Mouse (Mus musculus) pancreas, adult 10 weeks (tissue): Measurements from ENCODE around the gene Rgl3. TPM values are rescaled to one million over a fixed set of nuclear protein-coding genes. Genes with fewer than 3 reads are reported as not detected.

Source experiments
- polyA plus RNA-seq: library from polyadenylated mRNA; stranded (reverse); fragments of 350-450 nt; fragmentation: Illumina TruSeq; extraction: RNeasy Lipid Tissue Mini Kit (QIAGEN cat#74804); gene quantifications from one replicate; pipeline ENCODE4 v1.2.3, GENCODE M21; 2015; ENCODE audit warnings: low read depth, low replicate concordance; ENCODE audit not compliant: insufficient read depth

The Rgl3 gene
- polyA plus RNA-seq, result 8.2 TPM

GRCm38 (mm10) chr9:21989230-21990110, at the start of gene Rgl3:
Gene Rgl3 (minus strand): TSS chr9:21989446.

GRCm38 (mm10) chr9:22002194-22003162, 13.2 kb upstream of the Rgl3 start, which contains the start of the genes Ccdc151 and Prkcsh:
Gene Ccdc151 (minus strand): TSS chr9:22002634.
Gene Prkcsh (plus strand): TSS chr9:22002806.

GRCm38 (mm10) chr9:21963417-21963816, 25.8 kb downstream of the Rgl3 start, which contains the start of gene Epor:
Gene Epor (minus strand): TSS chr9:21963506.

GRCm38 (mm10) chr9:21955570-21956281, 33.5 kb downstream of the Rgl3 start, which contains the start of gene Swsap1:
Gene Swsap1 (plus strand): TSS chr9:21955755.

GRCm38 (mm10) chr9:21936692-21937570, 52.3 kb downstream of the Rgl3 start, which contains the start of gene Plppr2:
Gene Plppr2 (plus strand): TSS chr9:21937033.

GRCm38 (mm10) chr9:21927208-21927753, 62.0 kb downstream of the Rgl3 start, which contains the start of the genes Ccdc159 and Tmem205:
Gene Ccdc159 (plus strand): TSS chr9:21927471.
Gene Tmem205 (minus strand): TSS chr9:21927556.

Other genes with a start within 250 kb of the Rgl3 start
- 1.3 TPM for gene Spc24, start 229.1 kb downstream of the Rgl3 start, polyA plus RNA-seq
- gene Kank2, start 190.7 kb downstream of the Rgl3 start, polyA plus RNA-seq, result 7.1 TPM
- gene Angptl8, start 153.9 kb downstream of the Rgl3 start, polyA plus RNA-seq, result 10.6 TPM
- 15.0 TPM for gene Dock6, start 136.8 kb downstream of the Rgl3 start, polyA plus RNA-seq
- gene Rab3d, start 71.3 kb downstream of the Rgl3 start, polyA plus RNA-seq, result 25.1 TPM
- gene Ccdc159, start 62.0 kb downstream of the Rgl3 start, polyA plus RNA-seq, result 3.1 TPM
- 27.1 TPM for gene Tmem205, start 61.9 kb downstream of the Rgl3 start, polyA plus RNA-seq
- gene Plppr2, start 52.4 kb downstream of the Rgl3 start, polyA plus RNA-seq, result 4.7 TPM
- gene Swsap1, start 33.7 kb downstream of the Rgl3 start, polyA plus RNA-seq, result 3.1 TPM
- gene Epor, start 25.9 kb downstream of the Rgl3 start, polyA plus RNA-seq, result not detected
- gene Ccdc151, start 13.2 kb upstream of the Rgl3 start, polyA plus RNA-seq, result not detected
- gene Prkcsh, start 13.4 kb upstream of the Rgl3 start, polyA plus RNA-seq, result 16.0 TPM
- gene Elavl3, start 62.6 kb upstream of the Rgl3 start, polyA plus RNA-seq, result 0.20 TPM
- 1.6 TPM for gene Gm49318, start 81.8 kb upstream of the Rgl3 start, polyA plus RNA-seq
- gene Zfp653, start 81.9 kb upstream of the Rgl3 start, polyA plus RNA-seq, result 3.8 TPM
- gene Ecsit, start 96.0 kb upstream of the Rgl3 start, polyA plus RNA-seq, result 7.1 TPM
- gene Cnn1, start 109.8 kb upstream of the Rgl3 start, polyA plus RNA-seq, result 3.7 TPM
- 31.4 TPM for gene Elof1, start 127.7 kb upstream of the Rgl3 start, polyA plus RNA-seq
- gene Acp5, start 146.3 kb upstream of the Rgl3 start, polyA plus RNA-seq, result 7.5 TPM
- gene Pigyl, start 167.4 kb upstream of the Rgl3 start, polyA plus RNA-seq, result 9.3 TPM
- 0.63 TPM for gene Zfp872, start 198.6 kb upstream of the Rgl3 start, polyA plus RNA-seq
- 11.5 TPM for gene Zfp809, start 236.3 kb upstream of the Rgl3 start, polyA plus RNA-seq